ENCODE assay signal across 25 mouse cellular contexts in genomic region chr9:109114871-109115270, GRCm38 (mm10). TPM values are rescaled to one million over a fixed set of nuclear protein-coding genes. Genes with fewer than 3 reads are reported as not detected.
DNase-seq lines count a peak whose midpoint lies in the region; ATAC-seq lines count a peak whose summit lies in the region.
"Had no signal": no experiment of that assay in that cellular context is flagged by ENCODE, and none has a peak within 500 bp of the region (broad histone marks: within the 10 kb centered on the region; RNA-seq: fewer than 3 reads in every experiment).

No protein-coding gene starts in this region.

- DNase-seq in adrenal gland, adult 2 months, result peak; percentile 10
- no peak for DNase-seq in adrenal gland, adult 18-20 months (ENCODE audit: low spot score in 2 of 2)
- peak; percentile 1 for DNase-seq in hindbrain, embryonic 10.5 days (ENCODE audit: low spot score)
- peak; percentile 22 for DNase-seq in liver, embryonic 11.5 days (ENCODE audit: low spot score)
- peak; percentile 4 for DNase-seq in adrenal gland, postnatal 14 days
- no peak for DNase-seq in ovary, postnatal 36 days (ENCODE audit: low spot score)
- DNase-seq: B cell, adult 2 months; cerebellum, adult 2 months; gastrocnemius, adult 2 months; heart, postnatal 10 days; heart, postnatal 4 days had no signal

- H3K27ac ChIP-seq in hindbrain, embryonic 10.5 days, result no peak overlapping the region
- no peak overlapping the region for H3K27ac ChIP-seq in hindbrain, embryonic 12.5 days
- no peak overlapping the region for H3K27ac ChIP-seq in liver, embryonic 11.5 days (ENCODE audit: low read depth, low read length)
- no peak overlapping the region for H3K27ac ChIP-seq in liver, embryonic 12.5 days
- H3K27ac ChIP-seq: embryonic facial prominence, embryonic 15.5 days; forebrain, embryonic 10.5 days; gastrocnemius, adult 2 months had no signal

- no peak overlapping the region for H3K4me3 ChIP-seq in hindbrain, embryonic 10.5 days
- no peak overlapping the region for H3K4me3 ChIP-seq in hindbrain, embryonic 12.5 days
- H3K4me3 ChIP-seq in liver, embryonic 11.5 days (ENCODE audit: low read depth, low read length), result no peak overlapping the region
- H3K4me3 ChIP-seq in liver, embryonic 12.5 days, result no peak overlapping the region
- H3K4me3 ChIP-seq: embryonic facial prominence, embryonic 15.5 days; erythroblast, embryonic 14.5 days; forebrain, embryonic 10.5 days; gastrocnemius, adult 2 months had no signal

- H3K9ac ChIP-seq in hindbrain, embryonic 12.5 days, result no peak overlapping the region
- H3K9ac ChIP-seq in liver, embryonic 11.5 days (ENCODE audit: low read depth, low read length), result no peak overlapping the region
- H3K9ac ChIP-seq in liver, embryonic 12.5 days, result no peak overlapping the region
- H3K9ac ChIP-seq: embryonic facial prominence, embryonic 15.5 days had no signal

- H3K4me1 ChIP-seq in hindbrain, embryonic 10.5 days (replicated peaks), result no peaks in the 10 kb centered on the region
- H3K4me1 ChIP-seq in hindbrain, embryonic 12.5 days, result no peaks in the 10 kb centered on the region
- H3K4me1 ChIP-seq in liver, embryonic 11.5 days (replicated peaks; ENCODE audit: control insufficient read depth, insufficient read depth, low read length), result no peaks in the 10 kb centered on the region
- H3K4me1 ChIP-seq in liver, embryonic 12.5 days, result no peaks in the 10 kb centered on the region
- H3K4me1 ChIP-seq: embryonic facial prominence, embryonic 15.5 days; forebrain, embryonic 10.5 days had no signal

- H3K4me2 ChIP-seq in hindbrain, embryonic 12.5 days (replicated peaks), result no peak overlapping the region
- H3K4me2 ChIP-seq in liver, embryonic 11.5 days, result no peak overlapping the region
- no peak overlapping the region for H3K4me2 ChIP-seq in liver, embryonic 12.5 days
- H3K4me2 ChIP-seq: embryonic facial prominence, embryonic 15.5 days had no signal

- ATAC-seq in hindbrain, embryonic 12.5 days (ENCODE audit: low FRiP score), result no peak
- no peak for ATAC-seq in liver, embryonic 11.5 days (replicated peaks; ENCODE audit: low FRiP score)
- no peak for ATAC-seq in liver, embryonic 12.5 days
- ATAC-seq: CD4-positive, CD25-positive, alpha-beta regulatory T cell, adult 4 months; forebrain, embryonic 14.5 days; hindbrain, embryonic 16.5 days; inflammation-experienced regulatory T-cells, adult 6 months had no signal

- 91% methylated on average over 7 of the region's 7 CpGs for WGBS in hindbrain, embryonic 10.5 days
- 88% methylated on average over 7 of the region's 7 CpGs for WGBS in hindbrain, embryonic 12.5 days
- WGBS in liver, embryonic 11.5 days, result 77% methylated on average over 7 of the region's 7 CpGs
- WGBS in liver, embryonic 12.5 days (ENCODE audit: insufficient replicate concordance), result 70% methylated on average over 7 of the region's 7 CpGs

- peaks cover 100% of the 10 kb centered on the region for H3K36me3 ChIP-seq in hindbrain, embryonic 10.5 days
- H3K36me3 ChIP-seq in hindbrain, embryonic 12.5 days, result peaks cover 100% of the 10 kb centered on the region
- H3K36me3 ChIP-seq in liver, embryonic 11.5 days (ENCODE audit: control insufficient read depth, insufficient read depth, low read length), result peaks cover 8% of the 10 kb centered on the region; the same call in 1 of the 2 replicates
- H3K36me3 ChIP-seq in liver, embryonic 12.5 days, result peaks cover 64% of the 10 kb centered on the region
- H3K36me3 ChIP-seq: G1E had no signal

- H3K27me3 ChIP-seq in hindbrain, embryonic 10.5 days (ENCODE audit: insufficient read depth, poor library complexity, severe bottlenecking), result no peaks in the 10 kb centered on the region
- H3K27me3 ChIP-seq in hindbrain, embryonic 12.5 days, result no peaks in the 10 kb centered on the region
- no peaks in the 10 kb centered on the region for H3K27me3 ChIP-seq in liver, embryonic 11.5 days (replicated peaks; ENCODE audit: control insufficient read depth, insufficient read depth, low read length)
- no peaks in the 10 kb centered on the region for H3K27me3 ChIP-seq in liver, embryonic 12.5 days (replicated peaks)
- H3K27me3 ChIP-seq: embryonic facial prominence, embryonic 15.5 days had no signal

- no peaks in the 10 kb centered on the region for H3K9me3 ChIP-seq in hindbrain, embryonic 10.5 days
- H3K9me3 ChIP-seq in hindbrain, embryonic 12.5 days (replicated peaks), result no peaks in the 10 kb centered on the region
- H3K9me3 ChIP-seq in liver, embryonic 11.5 days (ENCODE audit: control insufficient read depth, low read length), result no peaks in the 10 kb centered on the region
- H3K9me3 ChIP-seq in liver, embryonic 12.5 days (replicated peaks), result no peaks in the 10 kb centered on the region
- H3K9me3 ChIP-seq: embryonic facial prominence, embryonic 15.5 days; forebrain, embryonic 10.5 days; G1E had no signal

RNA-seq across cellular contexts. Expression of gene Plxnb1, which starts 19.7 kb away (rescaled TPM):
- total RNA-seq in adrenal gland, adult 2 months (2021), result 10 to 100 TPM; 75.7 to 82.0 TPM
- polyA plus RNA-seq in adrenal gland, adult 2 months (2012; rRNA removed), result 89.9 and 110 TPM in 2 replicates
- 100 to 1,000 TPM in 1 of 2 experiments, 10 to 100 TPM in 1; 63.9 to 107 TPM for total RNA-seq in adrenal gland, adult 18-20 months (2021)
- 26.8 and 34.4 TPM in 2 replicates for polyA plus RNA-seq in hindbrain, embryonic 10.5 days (2016; fragmentation: Nextera tagmentation; extraction: Ambion mirVana)
- polyA plus RNA-seq in hindbrain, embryonic 12.5 days (2016; fragmentation: Nextera tagmentation; extraction: Ambion mirVana), result 38.4 and 41.2 TPM in 2 replicates
- polyA plus RNA-seq in liver, embryonic 11.5 days (2014; fragmentation: Nextera tagmentation; extraction: Ambion mirVana), result 5.8 and 7.4 TPM in 2 replicates
- polyA plus RNA-seq in liver, embryonic 12.5 days (2016; fragmentation: Nextera tagmentation; extraction: Ambion mirVana), result 4.9 TPM in 2 replicates
- total RNA-seq in adrenal gland, postnatal 14 days (2021), result 63.8 and 67.0 TPM in 2 replicates
- total RNA-seq: granulocyte monocyte progenitor cell, adult 5-6 weeks had no signal
- polyA plus RNA-seq: G1E had no signal

RNA-seq across cellular contexts. Expression of gene Tma7, which starts 32.5 kb away (rescaled TPM):
- total RNA-seq in adrenal gland, adult 2 months (2021), result 100 to 1,000 TPM; 393 to 485 TPM
- polyA plus RNA-seq in adrenal gland, adult 2 months (2012; rRNA removed), result 6.9 and 9.6 TPM in 2 replicates
- 100 to 1,000 TPM; 319 to 392 TPM for total RNA-seq in adrenal gland, adult 18-20 months (2021)
- polyA plus RNA-seq in hindbrain, embryonic 10.5 days (2016; fragmentation: Nextera tagmentation; extraction: Ambion mirVana), result 758 and 785 TPM in 2 replicates
- polyA plus RNA-seq in hindbrain, embryonic 12.5 days (2016; fragmentation: Nextera tagmentation; extraction: Ambion mirVana), result 746 and 747 TPM in 2 replicates
- 716 and 742 TPM in 2 replicates for polyA plus RNA-seq in liver, embryonic 11.5 days (2014; fragmentation: Nextera tagmentation; extraction: Ambion mirVana)
- 522 and 538 TPM in 2 replicates for polyA plus RNA-seq in liver, embryonic 12.5 days (2016; fragmentation: Nextera tagmentation; extraction: Ambion mirVana)
- total RNA-seq in adrenal gland, postnatal 14 days (2021), result 326 and 340 TPM in 2 replicates

RNA-seq across cellular contexts. Expression of gene Ccdc51, which starts 32.6 kb away (rescaled TPM):
- 10 to 100 TPM in 1 of 2 experiments, 1 to 10 TPM in 1; 9.2 to 18.9 TPM for total RNA-seq in adrenal gland, adult 2 months (2021)
- 11.4 and 12.6 TPM in 2 replicates for polyA plus RNA-seq in adrenal gland, adult 2 months (2012; rRNA removed)
- 10 to 100 TPM; 11.8 to 12.6 TPM for total RNA-seq in adrenal gland, adult 18-20 months (2021)
- 14.4 and 16.1 TPM in 2 replicates for polyA plus RNA-seq in hindbrain, embryonic 10.5 days (2016; fragmentation: Nextera tagmentation; extraction: Ambion mirVana)
- polyA plus RNA-seq in hindbrain, embryonic 12.5 days (2016; fragmentation: Nextera tagmentation; extraction: Ambion mirVana), result 11.9 and 12.1 TPM in 2 replicates
- 21.9 TPM in 2 replicates for polyA plus RNA-seq in liver, embryonic 11.5 days (2014; fragmentation: Nextera tagmentation; extraction: Ambion mirVana)
- polyA plus RNA-seq in liver, embryonic 12.5 days (2016; fragmentation: Nextera tagmentation; extraction: Ambion mirVana), result 14.5 and 15.3 TPM in 2 replicates
- 15.7 and 17.2 TPM in 2 replicates for total RNA-seq in adrenal gland, postnatal 14 days (2021)

RNA-seq across cellular contexts. Expression of gene Atrip, which starts 40.9 kb away (rescaled TPM):
- 10 to 100 TPM; 12.5 to 17.5 TPM for total RNA-seq in adrenal gland, adult 2 months (2021)
- polyA plus RNA-seq in adrenal gland, adult 2 months (2012; rRNA removed), result 22.3 and 25.3 TPM in 2 replicates
- total RNA-seq in adrenal gland, adult 18-20 months (2021), result 10 to 100 TPM; 14.7 to 15.2 TPM
- polyA plus RNA-seq in hindbrain, embryonic 10.5 days (2016; fragmentation: Nextera tagmentation; extraction: Ambion mirVana), result 30.5 and 32.1 TPM in 2 replicates
- polyA plus RNA-seq in hindbrain, embryonic 12.5 days (2016; fragmentation: Nextera tagmentation; extraction: Ambion mirVana), result 29.3 and 31.8 TPM in 2 replicates
- polyA plus RNA-seq in liver, embryonic 11.5 days (2014; fragmentation: Nextera tagmentation; extraction: Ambion mirVana), result 24.3 and 28.9 TPM in 2 replicates
- polyA plus RNA-seq in liver, embryonic 12.5 days (2016; fragmentation: Nextera tagmentation; extraction: Ambion mirVana), result 18.6 and 19.4 TPM in 2 replicates
- total RNA-seq in adrenal gland, postnatal 14 days (2021), result 14.6 and 16.0 TPM in 2 replicates

RNA-seq across cellular contexts. Expression of gene Fbxw21, which starts 47.0 kb away (rescaled TPM):
- total RNA-seq in adrenal gland, adult 2 months (2021), result not detected
- polyA plus RNA-seq in adrenal gland, adult 2 months (2012; rRNA removed), result not detected in 2 replicates
- total RNA-seq in adrenal gland, adult 18-20 months (2021), result not detected
- polyA plus RNA-seq in hindbrain, embryonic 10.5 days (2016; fragmentation: Nextera tagmentation; extraction: Ambion mirVana), result not detected in 2 replicates
- polyA plus RNA-seq in hindbrain, embryonic 12.5 days (2016; fragmentation: Nextera tagmentation; extraction: Ambion mirVana), result not detected in 2 replicates
- 0.08 TPM in 1 of 2 replicates, not detected in the other for polyA plus RNA-seq in liver, embryonic 11.5 days (2014; fragmentation: Nextera tagmentation; extraction: Ambion mirVana)
- polyA plus RNA-seq in liver, embryonic 12.5 days (2016; fragmentation: Nextera tagmentation; extraction: Ambion mirVana), result not detected in 2 replicates
- total RNA-seq in adrenal gland, postnatal 14 days (2021), result not detected in 2 replicates
- total RNA-seq: gastrocnemius, adult 2 months; gastrocnemius, postnatal 25 days; granulocyte monocyte progenitor cell, adult 5-6 weeks; heart, postnatal 10 days; heart, postnatal 4 days had no signal
- polyA plus RNA-seq: CD4-positive, CD25-positive, alpha-beta regulatory T cell, adult 4 months; cerebellum, adult 2 months; embryonic facial prominence, embryonic 11.5 days; embryonic facial prominence, embryonic 15.5 days; erythroblast, embryonic 14.5 days; forebrain, embryonic 10.5 days; forebrain, embryonic 14.5 days; G1E; heart, embryonic 14.5 days; hindbrain, embryonic 16.5 days; inflammation-experienced regulatory T-cells, adult 6 months had no signal

Comparison
In these comparisons a context has a peak if more than half of its experiments do, and no peak if none do; other contexts are left out.
1. DNase-seq: peak in adrenal gland, adult 2 months (single experiment), hindbrain, embryonic 10.5 days (single experiment), liver, embryonic 11.5 days (single experiment) and adrenal gland, postnatal 14 days (single experiment); none in adrenal gland, adult 18-20 months (0 of 2) and ovary, postnatal 36 days (single experiment).
2. RNA of gene Tma7, which starts 32.5 kb away (polyA plus RNA-seq): 758 to 785 TPM in hindbrain, embryonic 10.5 days, 746 to 747 TPM in hindbrain, embryonic 12.5 days, 716 to 742 TPM in liver, embryonic 11.5 days and 522 to 538 TPM in liver, embryonic 12.5 days; 6.9 to 9.6 TPM in adrenal gland, adult 2 months; every median in the first group is over 10 times any median in the second.